Mouse (Mus musculus) heart, embryonic 10.5 days (tissue): Measurements from ENCODE around the gene H2al2a. TPM values are rescaled to one million over a fixed set of nuclear protein-coding genes. Genes with fewer than 3 reads are reported as not detected.
A peak's percentile ranks its signal among the peaks of the same experiment; 100 is the strongest.

ENCODE experiments used
- DNase-seq: peaks from one replicate; pipeline ENCODE4 v3.0.0-alpha.2; 2017; ENCODE audit warnings: low spot score
- H3K27ac ChIP-seq: fragments of 300-500 bp; sonication (generic); 2 replicates; pipeline ENCODE4 v1.5.1; 2016; ENCODE audit warnings: mild to moderate bottlenecking
- H3K27me3 ChIP-seq: fragments of 300-500 bp; sonication (generic); 2 replicates; pipeline ENCODE4 v1.6.1; 2016; ENCODE audit warnings: mild to moderate bottlenecking; ENCODE audit not compliant: poor library complexity, insufficient read depth, severe bottlenecking
- H3K36me3 ChIP-seq: fragments of 300-500 bp; sonication (generic); 2 replicates; pipeline ENCODE4 v1.6.1; 2016; ENCODE audit warnings: mild to moderate bottlenecking, moderate library complexity
- H3K4me1 ChIP-seq: fragments of 300-500 bp; sonication (generic); 2 replicates; pipeline ENCODE4 v1.6.1; 2016; ENCODE audit warnings: mild to moderate bottlenecking
- H3K4me3 ChIP-seq: fragments of 300-500 bp; sonication (generic); 2 replicates; pipeline ENCODE4 v1.5.1; 2016; ENCODE audit warnings: mild to moderate bottlenecking, moderate library complexity
- H3K9me3 ChIP-seq: fragments of 300-500 bp; sonication (generic); 2 replicates; pipeline ENCODE4 v1.6.1; 2016; ENCODE audit warnings: mild to moderate bottlenecking, moderate library complexity
- WGBS: fragments of 180-500 bp; shearing (Covaris S2); methylation state at CpG from one replicate; pipeline ENCODE4 v1.1.7; 2016; 5-methylcytosine and 5-hydroxymethylcytosine counted together
- polyA plus RNA-seq: library from polyadenylated mRNA; unstranded; fragments of >200 nt; fragmentation: Nextera tagmentation; extraction: Ambion mirVana; gene quantifications from 2 replicates; pipeline ENCODE4 v1.2.1, GENCODE M21; 2016

The H2al2a gene
- polyA plus RNA-seq, 1 experiment from 2014 or later = not detected

DNA sequence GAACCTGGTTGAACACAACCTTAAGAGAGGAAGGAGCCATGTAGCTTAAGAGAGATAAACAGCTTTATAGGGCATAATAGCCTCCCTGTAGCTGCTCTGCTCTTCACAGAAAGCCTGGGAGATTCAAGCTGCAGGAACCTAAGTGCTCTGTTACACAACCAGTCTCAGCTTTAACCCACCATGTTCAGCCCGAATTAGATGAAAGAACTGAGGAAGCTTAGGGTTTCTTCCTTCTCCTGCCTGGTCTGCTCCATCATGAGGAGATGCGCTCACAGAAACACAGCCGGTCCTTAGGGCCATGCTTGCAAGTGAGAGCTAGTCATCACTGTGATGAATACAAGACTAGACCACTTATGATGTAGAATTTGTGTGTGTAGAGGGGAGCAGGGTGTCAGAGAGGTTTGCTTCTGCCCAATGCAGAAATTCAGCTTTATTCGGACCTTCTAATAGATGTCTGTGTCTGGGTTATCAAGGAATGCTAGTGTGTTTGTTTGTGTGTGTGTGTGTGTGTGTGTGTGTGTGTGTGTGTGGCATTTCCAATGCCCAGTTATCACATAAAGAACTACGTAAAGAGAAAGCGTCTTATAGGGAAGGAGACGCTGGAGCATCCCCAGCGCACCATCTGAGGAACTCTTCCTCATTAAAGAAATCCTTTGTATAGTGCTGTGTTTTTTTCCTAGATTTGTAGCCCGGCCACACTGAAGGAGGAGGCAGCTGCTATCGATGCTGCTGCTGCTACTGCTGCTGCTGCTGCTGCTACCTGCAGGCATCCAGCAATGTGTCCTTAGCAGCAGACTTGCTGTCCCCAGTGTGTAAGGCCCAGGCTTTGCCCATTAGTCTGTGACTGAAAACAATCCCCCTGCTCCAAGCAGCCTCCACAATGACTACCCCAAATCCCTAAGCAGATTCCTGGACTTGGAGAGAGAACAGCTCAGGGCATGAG, 36.7 kb upstream of the H2al2a start:
- Histone ChIP-seq H3K4me3 (peak overlapping the region; percentile 64), H3K9me3 (no peaks in the 10 kb centered on the region), H3K27me3 (no peaks in the 10 kb centered on the region), H3K4me1 (peaks cover 51% of the 10 kb centered on the region), H3K36me3 (no peaks in the 10 kb centered on the region), H3K27ac (peak overlapping the region; percentile 93)
- peak; percentile 74 for DNase-seq
- WGBS = 48% methylated on average over 10 of the region's 10 CpGs

GRCm38 (mm10) chr2:18032538-18032895, 35.8 kb upstream of the H2al2a start:
- Histone ChIP-seq H3K4me3 (peak overlapping the region; percentile 64), H3K27me3 (no peaks in the 10 kb centered on the region), H3K27ac (peak overlapping the region; percentile 93), H3K4me1 (peaks cover 42% of the 10 kb centered on the region), H3K36me3 (no peaks in the 10 kb centered on the region), H3K9me3 (no peaks in the 10 kb centered on the region)
- WGBS = 39% methylated on average over 5 of the region's 5 CpGs
- DNase-seq = peak; percentile 65

GRCm38 (mm10) chr2:18031831-18032537, 35.2 kb upstream of the H2al2a start:
- Histone ChIP-seq H3K4me3 (peak overlapping the region; percentile 64), H3K9me3 (no peaks in the 10 kb centered on the region), H3K4me1 (peaks cover 36% of the 10 kb centered on the region), H3K27me3 (no peaks in the 10 kb centered on the region), H3K27ac (peak overlapping the region; percentile 93), H3K36me3 (no peaks in the 10 kb centered on the region)
- WGBS = under 1% methylated on average over 34 of the region's 34 CpGs
- DNase-seq = peak; percentile 81

GRCm38 (mm10) chr2:18031271-18031821, 34.6 kb upstream of the H2al2a start:
- 1% methylated on average over 26 of the region's 26 CpGs for WGBS
- peaks cover 40% of the 10 kb centered on the region for H3K4me1 ChIP-seq
- H3K27ac ChIP-seq = peak overlapping the region; percentile 93
- H3K36me3 ChIP-seq = no peaks in the 10 kb centered on the region
- peak overlapping the region; percentile 64 for H3K4me3 ChIP-seq
- no peaks in the 10 kb centered on the region for H3K9me3 ChIP-seq
- peak; percentile 77 for DNase-seq
- H3K27me3 ChIP-seq = no peaks in the 10 kb centered on the region

DNA sequence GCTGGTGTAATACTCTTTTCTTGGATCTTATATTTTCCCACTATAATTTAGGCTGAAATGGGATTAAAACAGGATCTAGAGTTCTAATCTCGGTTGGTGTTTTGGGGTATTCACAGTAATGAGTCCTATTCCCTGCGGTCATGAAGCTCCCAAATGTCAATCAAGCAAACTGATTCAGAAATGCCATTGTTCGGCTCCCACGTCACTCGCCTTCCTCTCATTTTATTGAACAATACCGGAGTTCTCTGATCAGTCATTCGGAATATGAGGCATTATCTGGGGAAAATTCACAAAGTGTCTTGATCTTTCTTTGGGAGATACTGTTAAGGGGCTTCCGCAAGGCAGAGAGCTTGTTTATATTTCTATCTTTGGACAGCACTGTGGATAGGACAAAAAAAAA, 33.8 kb upstream of the H2al2a start:
- Histone ChIP-seq H3K4me3 (peak overlapping the region; percentile 64; the same call in 1 of the 2 replicates), H3K27ac (peak overlapping the region; percentile 98), H3K36me3 (no peaks in the 10 kb centered on the region), H3K9me3 (no peaks in the 10 kb centered on the region), H3K4me1 (peaks cover 47% of the 10 kb centered on the region), H3K27me3 (no peaks in the 10 kb centered on the region)
- 27% methylated on average over 8 of the region's 8 CpGs for WGBS
- peak; percentile 66 for DNase-seq

GRCm38 (mm10) chr2:18029656-18030055, 32.9 kb upstream of the H2al2a start:
- no peaks in the 10 kb centered on the region for H3K36me3 ChIP-seq
- H3K4me3 ChIP-seq = peak overlapping the region; percentile 72; the same call in 1 of the 2 replicates
- peaks cover 50% of the 10 kb centered on the region for H3K4me1 ChIP-seq
- 73% methylated on average over 7 of the region's 7 CpGs for WGBS
- H3K27me3 ChIP-seq = no peaks in the 10 kb centered on the region
- DNase-seq = peak; percentile 67
- H3K27ac ChIP-seq = peak overlapping the region; percentile 98
- H3K9me3 ChIP-seq = no peaks in the 10 kb centered on the region

DNA sequence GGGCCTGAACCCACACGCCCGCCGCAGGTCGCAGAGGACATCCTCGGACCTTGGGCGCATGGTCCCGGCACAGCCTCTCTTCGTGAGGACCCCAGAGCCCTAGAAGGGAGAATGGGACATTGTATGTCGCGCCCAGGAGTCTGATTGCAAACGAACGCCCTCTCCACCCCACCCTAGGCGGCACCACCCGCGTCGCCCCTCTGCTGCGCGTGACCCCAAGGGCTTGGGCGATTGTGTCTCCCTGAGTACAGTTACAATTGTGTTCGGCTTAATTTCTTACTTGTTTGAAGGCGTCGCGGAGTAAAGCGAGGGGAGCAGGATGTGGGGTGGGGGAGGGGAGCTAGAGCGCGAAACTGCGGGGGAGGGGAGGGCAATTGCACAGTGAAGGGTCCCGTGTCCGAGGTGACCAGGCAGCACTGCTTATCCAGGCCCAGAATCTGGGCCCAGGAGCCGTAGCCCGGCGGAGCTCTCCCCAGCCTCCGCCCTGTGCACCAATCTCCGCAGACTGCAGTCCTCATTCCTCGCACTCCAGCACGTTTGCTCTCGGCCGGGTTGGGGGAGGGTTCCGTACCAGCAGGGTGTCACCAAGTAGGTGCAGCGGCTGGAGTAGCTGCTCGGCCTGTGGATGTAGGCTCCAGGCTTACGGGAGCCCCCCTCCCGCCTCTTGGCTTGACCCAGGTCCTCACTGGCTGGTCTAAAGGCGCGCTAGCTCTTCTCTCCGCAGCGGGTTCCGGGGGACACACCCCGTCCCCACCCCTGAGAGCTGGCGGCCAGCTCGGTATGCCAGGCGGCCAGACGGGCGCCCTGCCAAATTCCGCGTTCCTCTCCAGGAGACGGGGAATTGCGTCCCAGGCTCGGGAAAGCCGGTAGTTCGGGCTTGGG, 31.6 kb upstream of the H2al2a start:
- WGBS = under 1% methylated on average over 61 of the region's 61 CpGs
- peak; percentile 95 for DNase-seq
- H3K27me3 ChIP-seq = no peaks in the 10 kb centered on the region
- no peaks in the 10 kb centered on the region for H3K36me3 ChIP-seq
- peak overlapping the region; percentile 72 for H3K4me3 ChIP-seq
- H3K27ac ChIP-seq = peak overlapping the region; percentile 98
- H3K9me3 ChIP-seq = no peaks in the 10 kb centered on the region
- H3K4me1 ChIP-seq = peaks cover 44% of the 10 kb centered on the region

- under 1% methylated on average over 44 of the region's 44 CpGs for WGBS
- Histone ChIP-seq H3K27ac (peak overlapping the region; percentile 98), H3K36me3 (no peaks in the 10 kb centered on the region), H3K27me3 (no peaks in the 10 kb centered on the region), H3K9me3 (no peaks in the 10 kb centered on the region), H3K4me1 (peaks cover 36% of the 10 kb centered on the region), H3K4me3 (peak overlapping the region; percentile 72)
- DNase-seq = peak; percentile 98
Measured at GRCm38 (mm10) chr2:18027448-18028139, 30.8 kb upstream of the H2al2a start.

DNA sequence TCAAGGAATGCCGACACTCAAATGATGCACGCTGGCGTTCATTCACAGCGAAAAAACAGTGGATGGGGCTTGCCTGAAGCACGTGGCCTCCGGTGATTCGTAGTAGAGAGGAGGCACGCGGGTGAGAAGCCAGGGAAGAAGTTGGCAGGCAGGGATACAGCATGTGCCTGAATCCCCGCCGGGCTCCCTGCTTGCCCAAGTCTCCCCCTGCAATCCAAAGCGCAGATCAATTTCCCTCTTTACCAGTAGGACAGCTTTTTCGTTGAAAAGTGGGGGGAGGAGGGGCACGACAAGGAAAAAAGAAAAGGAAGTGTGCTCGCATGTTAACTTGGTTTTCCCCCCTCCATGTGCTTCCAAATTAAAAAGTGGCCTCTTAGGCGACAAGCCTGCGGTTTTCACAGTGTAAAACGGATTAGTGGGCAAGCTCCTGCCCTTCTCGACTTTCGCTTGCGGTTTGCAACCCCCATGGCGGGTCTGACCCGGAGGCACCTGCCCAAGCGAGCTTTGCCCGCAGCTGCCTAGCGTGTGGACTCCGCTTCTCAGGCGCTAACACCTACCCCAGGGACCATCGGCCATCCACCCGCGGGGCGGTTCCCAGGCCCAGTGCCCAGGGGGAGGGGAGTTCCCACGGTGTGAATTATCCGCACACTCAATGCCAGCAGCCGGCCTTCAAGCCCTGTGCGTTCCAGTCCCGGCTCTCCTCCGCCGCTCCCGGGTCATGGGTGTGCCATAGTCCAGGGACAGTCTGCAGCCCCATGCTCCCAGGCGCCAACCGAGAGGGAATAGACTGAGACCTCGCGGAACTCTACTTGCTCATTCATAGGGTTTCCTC, 29.6 kb upstream of the H2al2a start:
- H3K4me1 ChIP-seq = peaks cover 24% of the 10 kb centered on the region
- H3K4me3 ChIP-seq = peak overlapping the region; percentile 72
- H3K9me3 ChIP-seq = no peaks in the 10 kb centered on the region
- peak overlapping the region; percentile 98 for H3K27ac ChIP-seq
- under 1% methylated on average over 44 of the region's 44 CpGs for WGBS
- peak; percentile 85 for DNase-seq
- no peaks in the 10 kb centered on the region for H3K27me3 ChIP-seq
- no peaks in the 10 kb centered on the region for H3K36me3 ChIP-seq

DNA sequence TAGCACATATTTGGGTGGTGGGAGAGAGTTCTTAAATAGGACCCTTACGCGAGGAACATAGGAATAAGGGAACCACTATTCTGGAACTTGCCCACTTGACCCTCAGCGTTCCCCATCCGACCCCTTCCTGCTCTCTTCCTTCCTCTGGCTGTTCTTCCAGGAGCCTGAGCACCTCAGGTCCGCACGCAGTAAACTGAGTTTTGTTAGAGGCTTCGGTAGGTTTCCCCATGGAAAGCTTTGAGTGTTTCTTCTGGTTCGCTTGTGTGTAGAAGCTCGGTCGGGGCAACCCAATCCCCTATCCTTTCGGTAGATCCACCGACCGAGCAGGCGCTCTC, 29.0 kb upstream of the H2al2a start:
- no peaks in the 10 kb centered on the region for H3K27me3 ChIP-seq
- no peaks in the 10 kb centered on the region for H3K36me3 ChIP-seq
- peaks cover 20% of the 10 kb centered on the region; the same call in 1 of the 2 replicates for H3K4me1 ChIP-seq
- peak overlapping the region; percentile 98 for H3K27ac ChIP-seq
- 2% methylated on average over 14 of the region's 14 CpGs for WGBS
- no peaks in the 10 kb centered on the region for H3K9me3 ChIP-seq
- no peak for DNase-seq
- H3K4me3 ChIP-seq = peak overlapping the region; percentile 72

DNA sequence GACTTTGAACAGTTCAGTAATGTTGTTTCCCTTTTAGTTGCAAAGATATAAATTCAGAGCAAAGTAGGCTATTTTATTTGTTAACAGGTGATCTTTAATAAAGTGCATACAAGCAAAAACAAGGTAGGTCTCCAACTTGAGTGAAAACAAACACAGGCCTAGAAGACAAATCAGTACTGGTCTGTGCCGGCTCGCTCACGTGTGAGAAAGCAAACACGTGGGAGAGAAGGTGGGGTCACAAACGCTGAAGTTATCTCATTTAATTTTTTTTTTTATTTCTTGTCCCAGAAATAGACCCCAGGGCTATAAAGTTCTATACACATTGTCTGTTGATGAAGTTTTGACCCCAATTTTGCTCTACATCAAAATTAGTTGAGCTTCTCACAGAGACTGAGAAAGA, 28.4 kb upstream of the H2al2a start:
- no peak for DNase-seq
- no peaks in the 10 kb centered on the region for H3K36me3 ChIP-seq
- no peaks in the 10 kb centered on the region for H3K9me3 ChIP-seq
- H3K27me3 ChIP-seq = no peaks in the 10 kb centered on the region
- H3K4me1 ChIP-seq = peaks cover 20% of the 10 kb centered on the region; the same call in 1 of the 2 replicates
- H3K27ac ChIP-seq = 0 out of 2 replicates have a peak overlapping the region, but pooled peaks have one; percentile 98
- H3K4me3 ChIP-seq = no peak overlapping the region
- 59% methylated on average over 5 of the region's 5 CpGs for WGBS
